Mouse (Mus musculus) activated CD4-positive, CD25-positive, alpha-beta regulatory T cell, adult 4 months (primary cell): ENCODE measurements around the gene Fam227b. TPM values are rescaled to one million over a fixed set of nuclear protein-coding genes. Genes with fewer than 3 reads are reported as not detected.

Experiments
- ATAC-seq: one replicate; pipeline ENCODE4 v1.8.0; 2017
- polyA plus RNA-seq, 2 experiments: library from polyadenylated mRNA; unstranded; fragments of 100-300 nt; shearing (Covaris generic); gene quantifications; one replicate each; pipeline ENCODE4 v1.2.1; 2017

The Fam227b gene
- polyA plus RNA-seq, 2 experiments from 2014 or later = not detected

GRCm38 (mm10) chr2:126006088-126006487 lies 145.7 kb downstream of the Fam227b start:
- no peak for ATAC-seq

DNA sequence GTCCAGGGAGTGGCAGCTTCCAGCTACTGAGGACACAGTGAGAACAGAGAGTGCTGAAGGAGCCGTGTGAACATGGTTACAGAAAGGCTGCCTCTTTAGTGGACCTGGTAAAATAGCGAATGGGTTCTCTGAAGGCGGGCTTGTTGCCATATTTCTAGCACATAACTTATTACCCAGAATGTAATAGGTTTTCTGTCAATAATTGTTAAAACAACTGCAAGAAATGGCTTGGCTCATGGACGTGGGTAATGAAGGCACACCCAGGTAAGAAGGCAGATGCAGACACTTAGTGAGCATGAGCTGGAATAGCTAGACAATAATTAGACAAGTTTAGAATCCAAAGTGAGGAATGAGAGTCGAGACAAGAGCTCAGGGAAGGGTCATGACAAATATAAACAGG lies 149.5 kb downstream of the Fam227b start:
- no peak for ATAC-seq

DNA sequence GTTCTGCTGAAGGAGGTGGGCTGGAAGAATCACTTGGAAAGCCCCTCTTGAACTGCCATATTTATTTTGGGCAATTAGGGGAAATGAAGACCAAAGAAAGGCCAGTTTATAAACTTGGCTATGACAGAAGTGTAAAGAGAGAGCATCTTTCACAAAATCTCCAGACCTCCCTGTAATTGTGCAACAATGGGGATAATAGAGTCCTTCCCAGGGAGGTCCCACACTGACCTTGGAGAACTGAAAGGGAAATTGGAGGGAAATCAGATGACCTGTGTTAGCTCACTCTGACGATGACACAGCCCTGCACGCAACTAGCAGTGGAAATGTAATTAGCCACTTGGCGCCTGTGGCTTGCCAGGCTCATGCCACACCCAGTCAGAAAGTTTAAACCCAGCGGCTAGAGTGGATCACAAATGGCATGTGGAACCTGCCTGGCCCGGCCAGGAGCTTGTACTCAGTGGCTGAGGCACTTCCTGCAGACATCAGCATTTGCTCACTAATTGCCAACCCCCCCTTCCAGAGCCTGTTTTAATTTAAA lies 175.9 kb downstream of the Fam227b start:
- no peak for ATAC-seq

DNA sequence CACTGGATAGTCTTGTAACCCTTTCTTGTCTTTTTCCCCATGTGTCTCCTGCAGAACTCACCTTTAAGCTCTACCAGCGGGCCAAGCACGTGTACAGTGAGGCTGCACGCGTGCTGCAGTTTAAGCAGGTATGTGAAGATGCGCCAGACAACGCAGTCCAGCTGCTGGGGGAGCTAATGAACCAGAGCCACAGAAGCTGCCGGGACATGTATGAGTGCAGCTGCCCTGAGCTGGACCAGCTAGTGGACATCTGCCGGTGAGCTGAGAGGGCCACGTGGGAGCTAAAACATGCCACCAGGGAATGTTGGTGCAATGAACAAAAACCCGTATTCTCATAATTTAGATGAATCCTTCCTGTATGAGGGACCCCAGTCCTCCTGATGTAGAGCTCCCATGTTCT lies 176.6 kb downstream of the Fam227b start:
- ATAC-seq = no peak

DNA sequence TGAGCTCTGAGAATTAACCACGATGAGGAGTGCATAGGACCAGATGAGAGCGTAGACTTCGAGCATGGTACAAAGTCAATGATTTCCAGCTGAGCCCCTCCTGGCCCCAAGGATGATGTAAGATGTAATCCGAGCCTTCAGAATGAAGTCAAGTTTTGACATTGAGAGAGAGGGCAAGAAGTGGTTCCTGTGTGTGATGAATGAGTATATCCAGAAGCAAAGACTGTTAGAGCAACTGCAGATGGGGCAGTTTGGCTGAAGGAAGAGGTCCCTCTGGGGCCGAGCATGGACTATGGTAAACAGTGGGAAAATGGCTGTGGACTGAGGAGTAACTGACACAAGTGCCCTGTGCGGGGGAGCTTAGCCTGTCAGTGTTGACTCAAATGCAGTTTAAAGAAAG lies 178.6 kb downstream of the Fam227b start:
- ATAC-seq = no peak

- ATAC-seq = no peak
Measured at GRCm38 (mm10) chr2:125968811-125969210, 183.0 kb downstream of the Fam227b start.

DNA sequence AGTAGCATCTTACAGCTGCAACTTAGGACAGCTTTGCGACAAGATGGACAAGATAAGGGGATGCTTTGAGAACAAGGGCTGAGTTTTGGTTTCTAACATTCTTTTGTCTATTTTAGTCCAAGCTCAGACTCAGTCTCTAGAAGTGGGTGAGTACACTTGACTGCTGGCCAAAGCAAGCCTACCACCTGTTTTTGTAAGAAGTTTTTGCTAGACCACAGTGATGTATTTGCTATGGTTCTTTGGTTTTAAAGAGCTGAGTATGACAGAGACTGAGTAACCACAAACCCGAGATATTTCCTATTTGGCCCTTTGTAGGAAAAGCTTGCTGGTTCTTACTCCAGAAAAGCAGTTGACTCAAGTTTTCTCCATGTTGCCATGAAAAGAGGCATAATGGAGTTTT lies 203.6 kb downstream of the Fam227b start:
- ATAC-seq = no peak

DNA sequence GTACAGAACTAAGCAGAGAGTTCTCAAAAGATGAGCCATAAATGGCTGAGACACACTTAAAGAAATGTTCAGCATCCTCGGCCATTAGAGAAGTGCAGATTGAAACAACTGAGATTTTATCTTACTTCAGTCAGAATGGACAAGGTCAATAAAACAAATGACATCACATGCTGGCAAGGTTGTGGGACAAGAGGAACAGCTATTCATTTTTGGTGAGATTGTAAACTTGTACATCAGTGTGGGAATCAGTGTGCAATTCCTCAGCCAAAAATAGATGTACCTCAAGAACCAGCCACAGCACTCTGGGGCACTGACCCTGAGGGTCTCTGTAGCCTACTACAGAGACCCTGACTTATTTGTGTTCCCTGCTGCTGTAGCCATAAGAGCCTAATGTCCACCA lies 208.5 kb downstream of the Fam227b start:
- ATAC-seq = no peak

DNA sequence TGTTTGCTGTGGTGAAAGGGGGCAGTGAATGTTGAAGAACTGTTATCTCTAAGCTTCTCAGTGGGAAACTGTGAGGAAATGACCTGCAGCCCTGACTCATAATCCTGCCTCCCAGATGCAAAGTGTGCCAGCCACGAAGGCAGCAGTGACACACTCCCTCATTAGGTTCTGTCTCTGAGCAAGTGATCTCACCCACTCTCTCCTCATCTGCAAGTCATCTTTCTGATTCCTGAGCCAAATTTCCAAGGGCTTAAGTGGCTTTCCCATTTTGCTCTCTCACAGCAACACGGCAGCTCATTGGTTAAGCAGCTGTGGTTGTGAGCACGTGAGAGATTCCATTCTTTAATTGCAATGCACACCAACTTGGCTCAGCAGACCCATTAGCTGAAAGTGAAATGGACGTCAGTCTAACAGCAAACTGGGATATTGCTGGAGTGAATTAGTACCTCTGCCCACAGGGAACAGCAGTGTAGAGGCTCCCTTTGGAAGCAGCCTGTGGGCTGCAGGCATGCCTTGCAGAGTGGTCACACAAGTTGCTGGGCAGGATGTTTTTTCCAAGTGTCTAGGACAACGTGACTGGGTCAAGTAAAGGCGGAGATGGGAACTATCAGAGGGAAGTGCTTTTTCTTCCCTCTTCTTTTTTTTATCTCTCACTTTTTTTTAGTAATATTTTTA lies 210.6 kb downstream of the Fam227b start:
- no peak for ATAC-seq

DNA sequence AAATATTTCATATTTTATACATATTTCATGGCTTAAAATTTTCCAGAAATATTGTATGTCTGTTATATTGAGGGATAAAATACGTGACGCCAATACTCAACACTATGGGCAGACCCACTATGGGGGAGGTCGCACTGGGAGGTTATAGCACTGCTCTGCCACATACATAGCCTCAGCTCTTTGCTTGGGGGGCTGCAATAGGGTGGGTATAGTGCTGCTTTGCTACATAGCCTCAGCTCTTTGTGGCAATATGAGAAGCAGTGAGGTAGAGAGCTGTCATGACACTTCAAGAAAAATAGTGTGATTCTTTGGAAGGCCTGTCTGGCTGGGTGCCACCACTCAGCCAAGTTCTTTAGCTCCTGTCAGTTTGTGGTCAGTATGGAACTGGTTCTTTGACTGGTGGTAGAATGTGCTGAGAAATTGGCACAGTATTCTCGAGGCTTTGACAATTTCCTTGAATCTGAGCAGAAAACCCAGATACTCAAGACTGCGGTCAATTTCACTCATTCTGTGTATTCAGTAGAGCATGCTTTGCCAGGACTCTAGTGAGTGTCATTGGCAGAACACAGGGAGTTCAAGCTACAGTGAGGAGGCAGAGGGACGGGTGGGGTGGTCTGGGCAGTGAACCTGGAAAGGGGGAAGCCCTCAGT lies 212.7 kb downstream of the Fam227b start:
- no peak for ATAC-seq

- no peak for ATAC-seq
Measured at GRCm38 (mm10) chr2:125936396-125936795, 215.4 kb downstream of the Fam227b start.

GRCm38 (mm10) chr2:125933977-125934376 lies 217.8 kb downstream of the Fam227b start:
- no peak for ATAC-seq

Other genes starting within 250 kb of the Fam227b start
- under 1 TPM in 1 of 2 experiments, not detected in 1; 0.41 TPM for gene Fgf7, start 117.3 kb downstream of the Fam227b start, polyA plus RNA-seq
- gene Dtwd1, start 137 bp upstream of the Fam227b start, polyA plus RNA-seq = 10 to 100 TPM; 18.2 to 19.2 TPM
- gene Gm17555, start 63.1 kb upstream of the Fam227b start, polyA plus RNA-seq = not detected